Mouse (Mus musculus) kidney, adult 2 months (tissue): Measurements from ENCODE around the gene Fam53b. TPM values are rescaled to one million over a fixed set of nuclear protein-coding genes. Genes with fewer than 3 reads are reported as not detected.

ENCODE experiments used
- DNase-seq: peaks from one replicate; pipeline ENCODE4 v3.0.0; 2021
- H3K27ac ChIP-seq: fragments of 200-500 bp; 2 replicates; pipeline ENCODE4 v1.5.1; 2012; ENCODE audit warnings: low read depth, low read length, control low read depth, inconsistent platforms; ENCODE audit not compliant: insufficient read depth
- H3K27me3 ChIP-seq: fragments of 200-500 bp; replicated peaks from 2 replicates; pipeline ENCODE4 v1.6.1; 2012; ENCODE audit warnings: mild to moderate bottlenecking, moderate library complexity, low read length, inconsistent platforms; ENCODE audit not compliant: control insufficient read depth, insufficient read depth
- H3K36me3 ChIP-seq: fragments of 200-500 bp; 2 replicates; pipeline ENCODE4 v1.6.1; 2012; ENCODE audit warnings: mild to moderate bottlenecking, moderate library complexity, low read length, inconsistent platforms; ENCODE audit not compliant: control insufficient read depth, insufficient read depth
- H3K4me1 ChIP-seq: fragments of 200-500 bp; 2 replicates; pipeline ENCODE4 v1.6.1; 2011; ENCODE audit warnings: low read length; ENCODE audit not compliant: control insufficient read depth, insufficient read depth
- H3K4me3 ChIP-seq: fragments of 200-500 bp; 2 replicates; pipeline ENCODE4 v1.5.1; 2011; ENCODE audit warnings: mild to moderate bottlenecking, low read depth, low read length, control low read depth; ENCODE audit not compliant: insufficient read depth
- CTCF ChIP-seq: fragments of 200-500 bp; conservative IDR thresholded peaks from 2 replicates; pipeline ENCODE4 v1.5.1; 2011; ENCODE audit warnings: low read depth, mild to moderate bottlenecking, control low read depth, low read length, moderate library complexity, mixed read lengths; ENCODE audit not compliant: insufficient read depth, insufficient read length
- POLR2A ChIP-seq: fragments of 200-500 bp; IDR thresholded peaks from one replicate; pipeline ENCODE4 v1.6.1; 2011; ENCODE audit warnings: low read depth, low read length, control low read depth
- WGBS: fragments of 180-500 bp; shearing (Covaris S2); methylation state at CpG from one replicate; pipeline ENCODE4 v1.1.7; 2018; 5-methylcytosine and 5-hydroxymethylcytosine counted together
- polyA plus RNA-seq: library from polyadenylated mRNA; depleted of rRNA; stranded (reverse); fragments of >200 nt; gene quantifications from 2 replicates; pipeline ENCODE4 v1.2.3, GENCODE M21; 2012

Gene Fam53b
- polyA plus RNA-seq, 1 experiment = 29.3 TPM

GRCm38 (mm10) chr7:132778630-132779029 is 35.1 kb downstream of the Fam53b start:
- peaks cover 56% of the 10 kb centered on the region for H3K4me1 ChIP-seq
- 80% methylated on average over 13 of the region's 13 CpGs for WGBS
- no peak for DNase-seq
- TF ChIP-seq CTCF (no peak), POLR2A (no peak)
- H3K27me3 ChIP-seq = no peaks in the 10 kb centered on the region
- no peak overlapping the region for H3K27ac ChIP-seq
- no peak overlapping the region for H3K4me3 ChIP-seq
- H3K36me3 ChIP-seq = no peaks in the 10 kb centered on the region; the same call in 1 of the 2 replicates

- DNase-seq = no peak
- TF ChIP-seq POLR2A = no peak
- TF ChIP-seq CTCF = no peak
- 96% methylated on average over 1 of the region's 1 CpGs for WGBS
- peak overlapping the region; percentile 88 for H3K27ac ChIP-seq
- H3K36me3 ChIP-seq = no peaks in the 10 kb centered on the region; the same call in 1 of the 2 replicates
- H3K27me3 ChIP-seq = no peaks in the 10 kb centered on the region
- H3K4me1 ChIP-seq = peaks cover 52% of the 10 kb centered on the region
- no peak overlapping the region for H3K4me3 ChIP-seq
Observed at GRCm38 (mm10) chr7:132777728-132778453, 35.8 kb downstream of the Fam53b start.

GRCm38 (mm10) chr7:132777117-132777516 is 36.6 kb downstream of the Fam53b start:
- 71% methylated on average over 7 of the region's 7 CpGs for WGBS
- TF ChIP-seq POLR2A = no peak
- TF ChIP-seq CTCF = no peak
- DNase-seq = no peak
- Histone ChIP-seq H3K27me3 (no peaks in the 10 kb centered on the region), H3K36me3 (no peaks in the 10 kb centered on the region; the same call in 1 of the 2 replicates), H3K4me1 (peaks cover 52% of the 10 kb centered on the region), H3K27ac (peak overlapping the region; percentile 88), H3K4me3 (no peak overlapping the region)

DNA sequence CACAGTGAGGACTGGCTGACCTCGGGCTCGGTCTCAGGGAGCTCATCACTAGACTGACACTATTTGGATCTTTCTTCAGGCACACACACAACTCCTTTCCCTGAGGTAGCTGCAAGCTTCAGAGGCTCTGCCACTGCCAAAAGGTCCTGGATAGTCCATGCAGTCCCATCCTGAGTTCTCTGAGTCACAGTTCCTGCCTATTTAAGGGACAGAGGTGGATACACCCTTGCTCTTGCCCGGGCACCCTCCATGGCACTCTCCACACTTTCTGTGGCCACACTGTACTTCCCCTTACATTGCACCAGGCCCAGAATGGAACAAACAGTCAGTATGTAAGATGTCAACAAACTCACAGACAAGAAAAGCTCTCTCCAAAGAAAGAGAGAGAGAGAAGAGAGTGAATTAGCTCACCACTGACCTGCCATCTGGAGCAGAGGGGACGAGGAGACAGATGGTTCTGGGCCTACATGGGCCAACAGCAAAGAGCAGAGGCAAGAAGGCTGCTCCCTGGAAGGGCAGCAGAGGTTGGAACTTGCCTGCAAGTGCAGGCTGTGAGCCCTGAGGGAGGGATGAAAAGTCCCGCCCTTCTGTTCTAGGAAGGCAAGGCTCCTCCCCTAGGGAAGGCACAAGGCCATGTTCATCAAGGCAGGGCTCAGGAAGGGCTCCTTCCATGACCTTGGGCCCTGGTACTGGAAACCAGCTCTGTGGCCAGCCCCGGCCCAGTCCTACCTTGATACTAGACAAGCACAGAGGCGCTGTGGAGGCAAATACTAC is 37.2 kb downstream of the Fam53b start:
- Histone ChIP-seq H3K27ac (peak overlapping the region; percentile 88), H3K36me3 (no peaks in the 10 kb centered on the region; the same call in 1 of the 2 replicates), H3K4me1 (peaks cover 48% of the 10 kb centered on the region), H3K27me3 (no peaks in the 10 kb centered on the region), H3K4me3 (no peak overlapping the region)
- 61% methylated on average over 7 of the region's 7 CpGs for WGBS
- peak; percentile 79 for DNase-seq
- TF ChIP-seq CTCF (no peak), POLR2A (no peak)

DNA sequence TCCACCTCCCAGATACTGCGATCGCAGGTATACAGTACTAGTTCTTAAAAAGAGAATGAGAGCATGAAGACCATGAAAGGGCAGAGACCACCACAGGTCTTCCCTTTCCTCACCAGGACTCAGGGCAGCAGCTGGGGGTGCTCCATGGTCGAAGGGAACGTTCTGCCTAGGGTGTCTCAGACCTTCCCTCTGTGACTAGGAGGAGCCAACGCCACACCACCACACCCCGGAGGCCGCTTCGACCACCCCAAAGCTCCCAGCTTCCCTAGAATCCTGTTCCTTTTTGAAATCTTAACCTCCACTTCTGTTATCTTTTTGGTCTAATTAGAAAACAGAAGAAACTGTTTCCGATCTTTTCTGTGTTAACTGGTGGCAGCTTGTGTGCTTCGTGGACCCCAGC is 37.8 kb downstream of the Fam53b start:
- Histone ChIP-seq H3K27ac (peak overlapping the region; percentile 88), H3K4me3 (no peak overlapping the region), H3K27me3 (no peaks in the 10 kb centered on the region), H3K36me3 (no peaks in the 10 kb centered on the region; the same call in 1 of the 2 replicates), H3K4me1 (peaks cover 42% of the 10 kb centered on the region)
- DNase-seq = no peak
- TF ChIP-seq POLR2A (no peak), CTCF (no peak)
- WGBS = 81% methylated on average over 10 of the region's 10 CpGs

DNA sequence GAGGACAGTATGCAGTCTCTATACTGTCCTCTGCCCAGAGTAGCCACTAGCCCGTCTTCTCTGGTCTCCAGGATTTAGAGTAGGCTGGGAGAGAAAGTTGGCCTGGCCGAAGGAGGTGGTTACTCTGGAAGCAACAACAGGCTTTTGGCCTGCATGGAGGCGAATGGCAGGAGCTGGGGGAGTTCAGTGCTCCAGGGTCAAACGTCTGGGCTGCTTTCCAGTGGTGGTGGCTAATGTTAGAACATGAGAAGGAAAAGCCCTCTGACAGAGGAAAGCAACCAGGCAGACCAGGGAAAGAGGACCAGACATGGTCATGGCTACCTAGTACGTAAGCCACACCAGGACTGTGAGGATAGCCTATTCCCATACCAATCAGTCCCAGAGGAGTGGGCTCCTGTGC is 38.4 kb downstream of the Fam53b start:
- TF ChIP-seq CTCF = no peak
- no peak for TF ChIP-seq POLR2A
- Histone ChIP-seq H3K4me3 (no peak overlapping the region), H3K27me3 (no peaks in the 10 kb centered on the region), H3K27ac (peak overlapping the region; percentile 88), H3K36me3 (no peaks in the 10 kb centered on the region; the same call in 1 of the 2 replicates), H3K4me1 (peaks cover 38% of the 10 kb centered on the region)
- WGBS = 46% methylated on average over 5 of the region's 5 CpGs
- DNase-seq = peak; percentile 87
